Mouse (Mus musculus): ENCODE results near the gene Med15.

- no peak for TF ChIP-seq CTCF (IDR thresholded peaks at IDR 0.05; ENCODE audit: low read depth)
- TF ChIP-seq EP300 (IDR thresholded peaks at IDR 0.05; ENCODE audit: low read depth), result no peak
Observed at GRCm38 (mm10) chr16:17694860-17695259, 37.8 kb downstream of the Med15 start.
